Mouse (Mus musculus): ENCODE measurements around the gene Mthfsd. TPM values are rescaled to one million over a fixed set of nuclear protein-coding genes. Genes with fewer than 3 reads are reported as not detected.

Gene Mthfsd
- polyA plus RNA-seq, 1 experiment = 63.3 TPM

DNA sequence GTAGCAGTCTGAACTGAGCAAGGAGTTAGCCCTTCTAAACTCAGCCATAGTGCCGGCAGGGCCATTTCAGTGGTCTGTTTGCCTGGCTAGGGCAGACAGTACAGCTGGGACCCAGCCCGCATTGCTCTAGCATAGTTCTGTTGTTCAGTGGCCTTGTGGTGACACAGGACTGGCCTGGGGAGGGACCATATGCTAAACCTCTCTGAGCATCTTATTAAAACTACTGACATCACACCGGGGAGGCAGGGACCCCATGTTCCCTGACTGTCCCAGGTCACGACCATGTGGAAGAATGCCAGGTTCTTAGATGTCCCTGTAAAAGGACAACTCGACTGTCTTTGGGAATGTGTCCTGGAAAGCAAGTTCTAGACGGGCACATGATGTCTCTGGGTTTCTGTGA is 16.1 kb downstream of the Mthfsd start:
- no peak overlapping the region for H3K27ac ChIP-seq (ENCODE audit: insufficient read depth, low read length)
- H3K4me1 ChIP-seq (ENCODE audit: control insufficient read depth, insufficient read depth, low read length) = no peaks in the 10 kb centered on the region
- no peak for TF ChIP-seq CTCF (IDR thresholded peaks at IDR 0.05; ENCODE audit: borderline replicate concordance, insufficient read depth, low read length)
- TF ChIP-seq POLR2A (IDR thresholded peaks at IDR 0.05; ENCODE audit: low read depth, low read length) = no peak; the same call in 1 of the 2 replicates
- H3K4me3 ChIP-seq (ENCODE audit: insufficient read depth, low read length) = no peak overlapping the region

DNA sequence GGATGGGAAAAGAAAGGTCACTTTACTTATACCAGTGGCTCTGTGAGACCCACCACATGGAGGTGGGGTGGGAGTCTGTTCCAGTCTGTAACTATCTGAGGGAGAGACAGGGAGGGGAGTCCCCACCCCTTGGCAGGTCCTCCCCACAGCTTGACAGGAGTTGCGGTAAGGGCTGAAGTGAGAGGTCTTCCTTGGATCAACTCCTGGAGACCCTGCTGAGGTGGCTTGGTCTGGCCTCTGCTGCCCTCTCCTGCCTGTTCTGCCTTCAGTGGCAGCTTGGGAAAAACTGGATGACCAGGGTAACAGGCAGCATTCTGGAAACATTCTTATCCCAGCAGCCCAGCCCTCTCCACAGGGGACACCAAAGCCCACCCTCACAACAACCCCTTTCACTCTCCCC is 17.5 kb downstream of the Mthfsd start:
- H3K27ac ChIP-seq (ENCODE audit: insufficient read depth, low read length) = no peak overlapping the region
- peak; percentile 64; the same call in 1 of the 2 replicates for TF ChIP-seq CTCF (IDR thresholded peaks at IDR 0.05; ENCODE audit: borderline replicate concordance, insufficient read depth, low read length)
- no peak for TF ChIP-seq POLR2A (IDR thresholded peaks at IDR 0.05; ENCODE audit: low read depth, low read length)
- no peak overlapping the region for H3K4me3 ChIP-seq (ENCODE audit: insufficient read depth, low read length)
- H3K4me1 ChIP-seq (ENCODE audit: control insufficient read depth, insufficient read depth, low read length) = no peaks in the 10 kb centered on the region

- no peak overlapping the region for H3K4me3 ChIP-seq (ENCODE audit: insufficient read depth, low read length)
- no peak overlapping the region for H3K27ac ChIP-seq (ENCODE audit: insufficient read depth, low read length)
- TF ChIP-seq POLR2A (IDR thresholded peaks at IDR 0.05; ENCODE audit: low read depth, low read length) (no peak), CTCF (IDR thresholded peaks at IDR 0.05; ENCODE audit: borderline replicate concordance, insufficient read depth, low read length) (no peak)
- H3K4me1 ChIP-seq (ENCODE audit: control insufficient read depth, insufficient read depth, low read length) = no peaks in the 10 kb centered on the region
Observed at GRCm38 (mm10) chr8:121089631-121090380, 18.4 kb downstream of the Mthfsd start.

GRCm38 (mm10) chr8:121088871-121089630 is 19.1 kb downstream of the Mthfsd start:
- no peak overlapping the region for H3K4me3 ChIP-seq (ENCODE audit: insufficient read depth, low read length)
- no peaks in the 10 kb centered on the region for H3K4me1 ChIP-seq (ENCODE audit: control insufficient read depth, insufficient read depth, low read length)
- H3K27ac ChIP-seq (ENCODE audit: insufficient read depth, low read length) = no peak overlapping the region
- TF ChIP-seq POLR2A (IDR thresholded peaks at IDR 0.05; ENCODE audit: low read depth, low read length) (no peak), CTCF (IDR thresholded peaks at IDR 0.05; ENCODE audit: borderline replicate concordance, insufficient read depth, low read length) (no peak)

- Histone ChIP-seq H3K4me1 (ENCODE audit: control insufficient read depth, insufficient read depth, low read length) (no peaks in the 10 kb centered on the region), H3K4me3 (ENCODE audit: insufficient read depth, low read length) (no peak overlapping the region), H3K27ac (ENCODE audit: insufficient read depth, low read length) (no peak overlapping the region)
- TF ChIP-seq CTCF (IDR thresholded peaks at IDR 0.05; ENCODE audit: borderline replicate concordance, insufficient read depth, low read length) = no peak
- no peak for TF ChIP-seq POLR2A (IDR thresholded peaks at IDR 0.05; ENCODE audit: low read depth, low read length)
Observed at GRCm38 (mm10) chr8:121088281-121088680, 19.9 kb downstream of the Mthfsd start.

DNA sequence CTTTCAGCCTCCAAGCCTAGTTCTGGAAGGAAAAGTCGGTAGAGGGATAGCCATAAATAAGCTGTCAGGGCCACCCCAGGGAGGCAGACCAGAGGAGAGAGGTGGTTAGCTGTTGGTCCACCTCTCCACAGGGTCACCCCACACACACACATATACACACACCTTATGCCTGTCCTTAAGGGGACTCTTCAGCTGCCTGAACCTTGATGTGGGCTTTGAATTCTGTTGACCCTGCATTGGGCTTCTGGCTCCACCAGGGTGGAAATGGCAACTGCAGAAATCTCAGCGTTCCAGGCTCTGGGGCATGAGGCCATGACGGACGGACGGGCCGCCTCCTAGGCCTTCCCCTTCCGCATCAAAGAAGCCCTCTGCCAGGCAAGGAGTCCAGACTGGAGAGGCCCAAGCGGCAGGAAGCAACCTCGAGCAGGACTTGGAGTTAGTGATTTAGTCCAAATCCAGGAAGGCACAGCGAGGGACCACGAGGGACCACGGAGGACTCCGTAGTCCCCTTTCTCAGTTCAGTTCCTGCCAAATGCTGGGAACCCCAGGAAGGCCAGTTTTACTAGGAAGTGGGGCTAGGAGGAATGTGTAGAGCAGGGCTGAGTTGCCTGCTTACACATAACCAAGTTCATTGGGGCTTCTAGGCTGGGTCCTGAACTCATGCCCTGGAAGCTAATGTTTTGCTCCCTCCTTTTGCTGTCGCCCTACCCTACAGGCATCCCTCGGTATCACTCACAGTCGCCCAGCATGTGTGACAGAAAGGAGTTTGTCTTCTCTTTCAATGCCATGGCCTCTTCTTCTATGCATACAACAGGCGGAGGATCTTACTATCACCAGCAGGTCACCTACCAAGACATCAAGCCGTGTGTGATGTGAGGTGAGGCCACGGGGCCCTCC is 21.9 kb downstream of the Mthfsd start:
- Histone ChIP-seq H3K27ac (ENCODE audit: insufficient read depth, low read length) (no peak overlapping the region), H3K4me1 (ENCODE audit: control insufficient read depth, insufficient read depth, low read length) (no peaks in the 10 kb centered on the region), H3K4me3 (ENCODE audit: insufficient read depth, low read length) (peak overlapping the region; percentile 10)
- no peak for TF ChIP-seq CTCF (IDR thresholded peaks at IDR 0.05; ENCODE audit: borderline replicate concordance, insufficient read depth, low read length)
- TF ChIP-seq POLR2A (IDR thresholded peaks at IDR 0.05; ENCODE audit: low read depth, low read length) = no peak

DNA sequence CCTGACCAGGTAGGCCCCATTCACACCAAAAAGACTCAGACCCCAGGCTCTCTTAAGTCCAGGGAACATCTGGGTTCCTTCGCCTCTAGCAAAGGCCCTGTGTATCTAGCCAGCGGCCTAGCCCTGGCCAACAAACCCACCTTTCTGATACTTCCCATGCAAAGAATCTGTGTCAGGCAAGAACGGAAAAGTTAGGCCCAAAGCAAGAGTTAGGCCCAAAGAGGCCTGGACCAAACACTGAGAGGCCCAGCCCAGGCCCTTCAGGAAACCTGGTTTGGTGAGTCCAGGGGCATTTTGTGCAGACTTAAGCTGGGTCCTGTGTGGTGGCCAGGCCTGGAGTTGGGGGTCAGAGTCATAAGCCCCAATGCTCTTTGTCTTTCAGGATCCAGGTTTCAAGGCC is 22.6 kb downstream of the Mthfsd start:
- Histone ChIP-seq H3K4me3 (ENCODE audit: insufficient read depth, low read length) (peak overlapping the region; percentile 44), H3K4me1 (ENCODE audit: control insufficient read depth, insufficient read depth, low read length) (no peaks in the 10 kb centered on the region), H3K27ac (ENCODE audit: insufficient read depth, low read length) (no peak overlapping the region)
- no peak for TF ChIP-seq CTCF (IDR thresholded peaks at IDR 0.05; ENCODE audit: borderline replicate concordance, insufficient read depth, low read length)
- no peak for TF ChIP-seq POLR2A (IDR thresholded peaks at IDR 0.05; ENCODE audit: low read depth, low read length)

GRCm38 (mm10) chr8:121085011-121085410 is 23.2 kb downstream of the Mthfsd start:
- Histone ChIP-seq H3K4me3 (ENCODE audit: insufficient read depth, low read length) (peak overlapping the region; percentile 44), H3K4me1 (ENCODE audit: control insufficient read depth, insufficient read depth, low read length) (no peaks in the 10 kb centered on the region), H3K27ac (ENCODE audit: insufficient read depth, low read length) (no peak overlapping the region)
- TF ChIP-seq CTCF (IDR thresholded peaks at IDR 0.05; ENCODE audit: borderline replicate concordance, insufficient read depth, low read length) (no peak), POLR2A (IDR thresholded peaks at IDR 0.05; ENCODE audit: low read depth, low read length) (no peak)

DNA sequence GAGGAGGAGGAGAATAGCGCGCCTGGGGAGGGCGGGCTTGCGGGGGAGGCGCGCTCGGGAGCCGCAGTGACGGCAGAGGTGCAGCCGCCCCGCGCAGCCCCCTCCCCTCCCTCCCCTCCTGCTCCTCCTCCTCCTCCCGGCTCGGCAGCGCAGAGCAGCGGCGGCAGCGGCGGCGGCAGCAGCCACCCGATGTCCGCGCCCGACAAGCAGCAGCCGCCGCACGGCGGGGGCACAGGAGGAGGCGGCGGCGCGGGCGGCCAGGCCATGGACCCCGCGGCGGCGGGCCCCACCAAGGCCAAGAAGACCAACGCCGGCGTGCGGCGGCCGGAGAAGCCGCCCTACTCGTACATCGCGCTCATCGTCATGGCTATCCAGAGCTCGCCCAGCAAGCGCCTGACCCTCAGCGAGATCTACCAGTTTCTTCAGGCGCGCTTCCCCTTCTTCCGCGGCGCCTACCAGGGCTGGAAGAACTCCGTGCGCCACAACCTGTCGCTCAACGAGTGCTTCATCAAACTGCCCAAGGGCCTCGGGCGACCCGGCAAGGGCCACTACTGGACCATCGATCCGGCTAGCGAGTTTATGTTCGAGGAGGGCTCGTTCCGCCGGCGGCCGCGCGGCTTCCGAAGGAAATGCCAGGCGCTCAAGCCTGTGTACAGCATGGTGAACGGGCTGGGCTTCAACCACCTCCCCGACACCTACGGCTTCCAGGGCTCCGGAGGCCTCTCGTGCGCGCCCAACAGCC is 23.8 kb downstream of the Mthfsd start, which contains the start of gene Foxf1:
Foxf1 (plus strand) TSS at position 177 of the 742 bp plus-strand sequence.
- TF ChIP-seq POLR2A (IDR thresholded peaks at IDR 0.05; ENCODE audit: low read depth, low read length) (peak; percentile 41; the same call in 1 of the 2 replicates), CTCF (IDR thresholded peaks at IDR 0.05; ENCODE audit: borderline replicate concordance, insufficient read depth, low read length) (no peak)
- Histone ChIP-seq H3K4me3 (ENCODE audit: insufficient read depth, low read length) (peak within 1 kb of the TSS; percentile 79), H3K27ac (ENCODE audit: insufficient read depth, low read length) (no peak within 1 kb of the TSS; the same call in 1 of the 2 replicates), H3K4me1 (ENCODE audit: control insufficient read depth, insufficient read depth, low read length) (no peaks in the 10 kb centered on the region)
